Mouse (Mus musculus) layer of hippocampus, adult 9-11 months (tissue): ENCODE measurements at regions not wholly inside any gene's neighbourhood (a gene's known extent, or its start where the extent isn't known, plus 50 kb on each side); places are given as distances from the start of the nearest gene placed in this dataset.

Experiments
- DNase-seq: peaks from one replicate; pipeline ENCODE4 v3.0.0; 2022

DNA sequence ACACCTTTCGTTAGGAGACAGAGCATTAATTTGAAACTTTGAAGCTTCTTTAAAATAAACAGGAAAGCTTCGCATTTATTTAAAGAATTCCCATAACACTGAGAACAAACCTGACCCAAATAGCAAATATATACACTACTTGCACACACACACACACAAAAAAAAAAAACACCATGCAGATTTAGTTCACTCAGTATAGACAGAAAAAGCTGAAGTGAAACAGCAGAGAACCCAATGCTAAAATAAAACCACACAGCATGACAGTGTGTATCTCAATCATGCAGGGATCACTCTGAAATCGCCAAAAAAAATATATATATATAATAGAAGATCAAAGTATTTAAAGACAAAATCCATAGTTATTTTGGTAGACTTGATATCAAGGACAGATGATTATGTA lies 54.1 kb upstream of the Gda start:
- no peak for DNase-seq

DNA sequence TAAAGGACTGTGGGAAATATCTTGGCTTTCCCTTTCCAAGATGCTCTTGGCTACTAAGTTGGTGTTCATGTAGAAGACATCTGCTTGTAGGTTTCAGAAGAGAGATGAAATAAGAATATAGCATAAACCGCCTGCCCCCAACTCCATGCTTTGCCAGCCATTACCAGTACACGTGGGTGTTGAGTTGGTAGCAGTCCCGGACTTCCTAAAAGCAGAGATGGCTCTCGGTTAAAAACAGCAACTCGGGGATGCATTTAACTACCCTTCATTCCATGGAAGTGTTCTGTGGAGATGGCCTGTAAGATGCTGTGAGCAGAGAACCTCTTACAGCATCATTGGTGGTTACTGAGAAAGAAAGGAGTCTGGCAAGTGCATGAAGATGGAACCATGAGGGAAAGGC lies 52.6 kb upstream of the Gda start:
- DNase-seq, result peak; percentile 87
